Mouse (Mus musculus): Measurements from ENCODE around the gene Snd1. TPM values are rescaled to one million over a fixed set of nuclear protein-coding genes. Genes with fewer than 3 reads are reported as not detected.

Snd1 gene
- polyA plus RNA-seq, 1 experiment from 2014 or later: 113 TPM

DNA sequence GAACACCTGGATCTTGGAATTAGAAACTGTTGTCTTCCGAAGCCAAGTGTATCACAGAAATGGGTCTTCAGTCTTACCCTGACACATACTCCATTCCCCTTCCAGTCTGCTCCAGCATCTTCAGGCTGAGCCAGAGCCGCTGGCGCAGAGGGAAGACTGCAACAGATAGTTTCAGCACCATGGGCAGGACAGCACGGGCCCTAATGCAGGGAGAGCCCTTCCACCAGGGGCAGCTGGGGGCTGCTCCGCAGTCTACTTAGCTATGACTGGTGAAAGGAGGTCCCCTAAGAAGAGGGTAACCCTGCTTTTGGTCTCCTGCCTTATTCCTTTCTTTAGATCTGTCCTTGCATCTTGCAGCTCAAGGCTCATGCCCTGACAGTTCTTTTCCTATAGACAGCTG lies 24.5 kb upstream of the Snd1 start:
- WGBS: 11% methylated on average over 5 of the region's 5 CpGs
- no peak for ATAC-seq (ENCODE audit: insufficient number of reproducible peaks, insufficient read depth, low FRiP score, low read depth)
- no peak overlapping the region for H3K27ac ChIP-seq (ENCODE audit: low read length)

DNA sequence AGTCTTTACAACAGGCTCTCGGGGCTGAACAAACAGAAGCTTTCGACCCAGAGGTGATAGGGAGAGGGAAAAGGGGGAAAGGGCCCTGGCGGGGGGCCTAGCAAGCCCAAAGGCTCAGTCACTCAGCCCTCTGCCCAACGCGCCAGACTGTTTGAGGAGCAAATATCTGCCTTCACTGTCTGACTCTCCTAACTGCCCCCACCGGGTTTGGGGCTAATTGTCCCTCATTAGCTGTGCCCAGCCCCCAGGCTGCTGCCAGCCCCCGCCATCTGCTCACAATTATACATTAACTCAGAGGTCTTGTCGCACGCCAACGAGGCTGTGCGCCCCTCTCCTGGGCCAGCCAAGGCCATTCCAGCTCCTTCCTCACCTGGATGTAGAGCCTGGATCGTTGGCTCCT lies 24.0 kb upstream of the Snd1 start:
- WGBS: 2% methylated on average over 12 of the region's 12 CpGs
- Histone ChIP-seq H3K4me3 (ENCODE audit: low read depth, low read length) (no peak overlapping the region), H3K4me1 (ENCODE audit: control insufficient read depth, insufficient read depth, low read length) (no peaks in the 10 kb centered on the region), H3K9me3 (ENCODE audit: control insufficient read depth, low read depth, low read length) (no peaks in the 10 kb centered on the region), H3K4me2 (replicated peaks; ENCODE audit: low read depth, low read length) (no peak overlapping the region), H3K27me3 (ENCODE audit: control insufficient read depth, insufficient read depth, low read length) (peaks cover 20% of the 10 kb centered on the region), H3K36me3 (ENCODE audit: control insufficient read depth, insufficient read depth, low read length) (no peaks in the 10 kb centered on the region), H3K27ac (ENCODE audit: low read length) (no peak overlapping the region), H3K9ac (replicated peaks; ENCODE audit: low read depth, low read length) (no peak overlapping the region)
- no peak for ATAC-seq (ENCODE audit: insufficient number of reproducible peaks, insufficient read depth, low FRiP score, low read depth)

More for the DNA sequence above, 24.5 kb upstream of the Snd1 start:
- H3K9me3 ChIP-seq (ENCODE audit: control insufficient read depth, low read depth, low read length): no peaks in the 10 kb centered on the region
- no peaks in the 10 kb centered on the region for H3K4me1 ChIP-seq (ENCODE audit: control insufficient read depth, insufficient read depth, low read length)
- no peak overlapping the region for H3K4me3 ChIP-seq (ENCODE audit: low read depth, low read length)
- no peak overlapping the region for H3K4me2 ChIP-seq (replicated peaks; ENCODE audit: low read depth, low read length)
- no peaks in the 10 kb centered on the region for H3K36me3 ChIP-seq (ENCODE audit: control insufficient read depth, insufficient read depth, low read length)
- H3K9ac ChIP-seq (replicated peaks; ENCODE audit: low read depth, low read length): no peak overlapping the region
- H3K27me3 ChIP-seq (ENCODE audit: control insufficient read depth, insufficient read depth, low read length): peaks cover 20% of the 10 kb centered on the region

DNA sequence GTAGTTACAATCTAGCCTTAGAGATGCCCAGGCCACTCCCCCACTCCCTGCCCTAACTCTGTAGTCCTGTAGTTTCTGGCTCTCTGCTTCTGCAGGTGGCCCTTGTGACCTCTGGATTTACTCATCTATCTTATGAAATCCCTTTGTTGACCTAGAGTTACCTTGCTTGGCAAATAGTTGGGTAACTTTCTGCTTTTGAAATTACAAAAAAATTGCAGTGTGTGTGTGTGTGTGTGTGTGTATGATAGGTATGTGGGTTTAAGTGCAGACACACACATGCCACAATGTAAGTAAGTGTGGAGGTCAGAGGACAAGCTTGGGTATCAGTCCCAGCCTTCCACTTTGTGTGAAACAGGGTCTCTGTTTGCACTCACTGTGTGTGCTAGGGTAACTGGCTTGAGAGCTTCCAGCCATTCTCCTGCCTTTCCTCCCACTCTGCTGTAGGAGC lies 15.7 kb upstream of the Snd1 start:
- H3K4me2 ChIP-seq (replicated peaks; ENCODE audit: low read depth, low read length): no peak overlapping the region
- H3K27ac ChIP-seq (ENCODE audit: low read length): no peak overlapping the region
- no peaks in the 10 kb centered on the region for H3K9me3 ChIP-seq (ENCODE audit: control insufficient read depth, low read depth, low read length)
- H3K4me3 ChIP-seq (ENCODE audit: low read depth, low read length): no peak overlapping the region
- no peak overlapping the region for H3K9ac ChIP-seq (replicated peaks; ENCODE audit: low read depth, low read length)
- no peaks in the 10 kb centered on the region for H3K27me3 ChIP-seq (ENCODE audit: control insufficient read depth, insufficient read depth, low read length)
- no peak for ATAC-seq (ENCODE audit: insufficient number of reproducible peaks, insufficient read depth, low FRiP score, low read depth)
- no peaks in the 10 kb centered on the region for H3K36me3 ChIP-seq (ENCODE audit: control insufficient read depth, insufficient read depth, low read length)
- no peaks in the 10 kb centered on the region for H3K4me1 ChIP-seq (ENCODE audit: control insufficient read depth, insufficient read depth, low read length)

DNA sequence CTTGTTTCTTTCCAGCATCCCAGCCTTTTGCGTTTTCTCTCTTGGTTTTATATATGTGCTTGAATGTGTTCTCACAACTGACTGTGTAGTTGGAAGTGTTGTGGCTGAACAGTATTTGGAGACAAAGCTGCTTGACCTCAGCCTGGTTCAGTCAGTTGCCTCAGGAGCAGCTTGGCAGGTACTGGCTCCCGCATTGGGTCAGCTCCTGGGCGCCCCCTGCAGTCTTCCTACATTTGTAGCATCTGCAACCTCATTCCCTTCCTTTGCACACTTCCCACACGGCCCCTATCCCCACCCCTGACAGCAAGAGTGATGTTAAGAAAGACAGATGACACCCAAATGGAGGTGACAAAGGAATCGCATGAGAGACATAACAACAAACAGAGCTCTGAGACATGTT lies 14.4 kb upstream of the Snd1 start:
- no peaks in the 10 kb centered on the region for H3K36me3 ChIP-seq (ENCODE audit: control insufficient read depth, insufficient read depth, low read length)
- WGBS: 3% methylated on average over 5 of the region's 5 CpGs
- ATAC-seq (ENCODE audit: insufficient number of reproducible peaks, insufficient read depth, low FRiP score, low read depth): no peak

DNA sequence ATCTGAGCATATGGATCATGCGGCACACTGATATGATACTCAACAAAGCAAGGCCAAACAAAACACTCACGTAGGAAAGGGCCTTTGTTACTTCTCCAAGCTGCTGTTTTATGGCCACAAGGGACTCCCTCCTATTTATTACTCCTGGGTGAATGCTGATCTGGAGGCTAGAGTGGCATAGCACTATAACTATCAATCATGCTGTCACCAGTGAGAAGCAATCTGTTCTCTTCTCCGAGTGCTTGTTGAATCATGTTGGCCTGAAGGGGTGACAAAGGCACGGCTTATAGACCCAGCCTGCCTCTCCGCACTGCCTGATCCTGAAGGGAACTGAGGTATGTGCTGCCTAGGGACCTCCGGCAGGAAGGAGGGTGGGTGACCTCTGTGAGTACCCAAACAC lies 10.3 kb upstream of the Snd1 start:
- no peak for ATAC-seq (ENCODE audit: insufficient number of reproducible peaks, insufficient read depth, low FRiP score, low read depth)
- H3K4me1 ChIP-seq (ENCODE audit: control insufficient read depth, insufficient read depth, low read length): no peaks in the 10 kb centered on the region
- H3K27me3 ChIP-seq (ENCODE audit: control insufficient read depth, insufficient read depth, low read length): no peaks in the 10 kb centered on the region
- no peaks in the 10 kb centered on the region for H3K9me3 ChIP-seq (ENCODE audit: control insufficient read depth, low read depth, low read length)
- no peak overlapping the region for H3K9ac ChIP-seq (replicated peaks; ENCODE audit: low read depth, low read length)
- no peaks in the 10 kb centered on the region for H3K36me3 ChIP-seq (ENCODE audit: control insufficient read depth, insufficient read depth, low read length)
- WGBS: 16% methylated on average over 6 of the region's 6 CpGs
- no peak overlapping the region for H3K27ac ChIP-seq (ENCODE audit: low read length)
- H3K4me3 ChIP-seq (ENCODE audit: low read depth, low read length): no peak overlapping the region
- H3K4me2 ChIP-seq (replicated peaks; ENCODE audit: low read depth, low read length): no peak overlapping the region

More for the DNA sequence above, 14.4 kb upstream of the Snd1 start:
- Histone ChIP-seq H3K4me2 (replicated peaks; ENCODE audit: low read depth, low read length) (no peak overlapping the region), H3K27ac (ENCODE audit: low read length) (no peak overlapping the region), H3K9me3 (ENCODE audit: control insufficient read depth, low read depth, low read length) (no peaks in the 10 kb centered on the region), H3K9ac (replicated peaks; ENCODE audit: low read depth, low read length) (no peak overlapping the region), H3K4me1 (ENCODE audit: control insufficient read depth, insufficient read depth, low read length) (no peaks in the 10 kb centered on the region), H3K4me3 (ENCODE audit: low read depth, low read length) (no peak overlapping the region), H3K27me3 (ENCODE audit: control insufficient read depth, insufficient read depth, low read length) (no peaks in the 10 kb centered on the region)

DNA sequence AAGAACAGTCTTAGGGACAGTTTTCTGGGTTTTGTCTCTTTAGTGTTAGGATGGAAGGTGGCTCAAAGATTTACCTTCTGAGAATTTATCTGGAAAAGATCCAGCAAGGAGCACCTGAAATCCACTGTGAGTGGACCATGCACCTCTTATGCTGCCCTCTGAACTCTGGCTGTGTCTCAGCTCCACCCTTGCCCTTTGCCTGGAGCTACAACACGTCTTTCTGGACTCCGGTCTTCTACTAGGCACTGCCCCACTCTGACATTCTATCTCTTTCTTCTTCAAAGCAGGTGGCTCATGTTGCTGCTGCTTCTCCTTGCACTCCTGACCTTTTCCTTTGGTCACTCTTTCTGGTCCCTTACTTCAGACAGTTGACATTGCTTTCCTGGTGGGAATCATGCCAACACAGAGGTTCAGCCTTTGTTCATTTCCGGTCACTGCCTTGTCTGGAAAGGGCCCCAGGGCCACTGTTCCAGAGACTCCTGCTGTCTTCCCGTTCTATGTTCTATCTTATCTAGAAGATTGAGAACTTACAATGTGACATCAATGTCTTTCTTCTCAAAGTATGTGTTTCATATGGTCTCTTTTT lies 4.8 kb upstream of the Snd1 start:
- H3K27ac ChIP-seq (ENCODE audit: low read length): no peak overlapping the region
- no peak for ATAC-seq (ENCODE audit: insufficient number of reproducible peaks, insufficient read depth, low FRiP score, low read depth)
- 74% methylated on average over 4 of the region's 4 CpGs for WGBS

DNA sequence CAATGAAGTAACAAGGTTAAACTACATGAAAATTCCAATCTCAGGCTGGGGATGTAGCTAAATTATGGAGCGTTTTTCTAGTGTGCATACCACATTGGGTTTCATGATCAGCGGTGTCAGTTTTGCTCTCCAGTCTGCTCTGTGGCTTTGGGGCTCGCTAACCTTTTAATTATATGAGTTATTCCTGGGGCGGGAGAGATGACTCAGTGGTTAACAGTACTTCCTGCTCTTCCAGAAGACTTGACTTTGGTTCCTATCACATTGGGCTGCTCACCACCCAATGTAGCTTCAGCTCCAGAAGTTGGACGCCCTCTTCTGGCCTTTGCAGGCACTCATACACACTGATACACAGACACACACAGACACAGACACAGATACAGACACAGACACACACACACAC lies 4.3 kb upstream of the Snd1 start:
- no peak for ATAC-seq (ENCODE audit: insufficient number of reproducible peaks, insufficient read depth, low FRiP score, low read depth)
- Histone ChIP-seq H3K36me3 (ENCODE audit: control insufficient read depth, insufficient read depth, low read length) (no peaks in the 10 kb centered on the region), H3K4me2 (replicated peaks; ENCODE audit: low read depth, low read length) (no peak overlapping the region), H3K9ac (replicated peaks; ENCODE audit: low read depth, low read length) (no peak overlapping the region), H3K27me3 (ENCODE audit: control insufficient read depth, insufficient read depth, low read length) (no peaks in the 10 kb centered on the region), H3K27ac (ENCODE audit: low read length) (no peak overlapping the region), H3K4me1 (ENCODE audit: control insufficient read depth, insufficient read depth, low read length) (no peaks in the 10 kb centered on the region), H3K9me3 (ENCODE audit: control insufficient read depth, low read depth, low read length) (no peaks in the 10 kb centered on the region), H3K4me3 (ENCODE audit: low read depth, low read length) (no peak overlapping the region)
- WGBS: 83% methylated on average over 5 of the region's 5 CpGs

More for the DNA sequence above, 4.8 kb upstream of the Snd1 start:
- no peaks in the 10 kb centered on the region for H3K9me3 ChIP-seq (ENCODE audit: control insufficient read depth, low read depth, low read length)
- no peaks in the 10 kb centered on the region for H3K4me1 ChIP-seq (ENCODE audit: control insufficient read depth, insufficient read depth, low read length)
- no peak overlapping the region for H3K4me3 ChIP-seq (ENCODE audit: low read depth, low read length)
- no peaks in the 10 kb centered on the region for H3K27me3 ChIP-seq (ENCODE audit: control insufficient read depth, insufficient read depth, low read length)
- H3K9ac ChIP-seq (replicated peaks; ENCODE audit: low read depth, low read length): no peak overlapping the region
- H3K36me3 ChIP-seq (ENCODE audit: control insufficient read depth, insufficient read depth, low read length): no peaks in the 10 kb centered on the region
- H3K4me2 ChIP-seq (replicated peaks; ENCODE audit: low read depth, low read length): no peak overlapping the region

DNA sequence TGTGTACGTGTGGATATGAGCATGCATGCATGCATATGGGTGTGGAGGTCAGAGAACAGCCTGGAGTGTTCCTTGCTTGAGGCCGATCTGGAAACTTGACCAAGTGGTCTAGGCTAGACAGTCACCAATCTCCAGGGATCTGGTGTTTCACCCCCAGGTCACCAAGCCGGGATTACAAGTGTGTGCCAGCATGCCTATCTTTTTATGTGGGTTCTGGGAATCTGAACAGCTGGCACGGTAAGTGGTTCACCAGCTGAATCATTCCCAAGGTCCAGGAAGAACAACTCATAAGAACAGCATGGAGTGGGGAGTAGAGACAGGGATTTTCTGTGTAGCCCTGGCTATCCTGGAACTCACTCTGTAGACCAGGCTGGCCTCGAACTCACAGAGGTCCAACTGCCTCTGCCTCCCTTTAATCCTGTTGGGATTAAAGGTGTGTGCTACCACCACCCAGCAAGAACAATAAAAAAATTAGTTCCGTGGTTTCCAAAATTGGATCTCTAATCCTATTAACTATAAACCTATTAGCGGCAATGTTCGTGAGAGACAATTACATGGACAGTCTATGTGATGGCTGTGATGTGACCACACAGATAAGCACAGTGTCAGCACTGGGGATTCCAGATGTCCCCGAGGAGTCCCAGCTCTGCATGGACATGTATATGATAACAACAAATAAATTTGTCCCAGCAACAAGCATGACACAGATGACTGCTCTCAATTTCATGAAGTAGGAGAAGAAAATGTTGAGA lies 3.5 kb upstream of the Snd1 start:
- Histone ChIP-seq H3K4me2 (replicated peaks; ENCODE audit: low read depth, low read length) (no peak overlapping the region), H3K36me3 (ENCODE audit: control insufficient read depth, insufficient read depth, low read length) (no peaks in the 10 kb centered on the region), H3K27ac (ENCODE audit: low read length) (no peak overlapping the region), H3K4me1 (ENCODE audit: control insufficient read depth, insufficient read depth, low read length) (no peaks in the 10 kb centered on the region), H3K9me3 (ENCODE audit: control insufficient read depth, low read depth, low read length) (no peaks in the 10 kb centered on the region), H3K9ac (replicated peaks; ENCODE audit: low read depth, low read length) (no peak overlapping the region), H3K4me3 (ENCODE audit: low read depth, low read length) (no peak overlapping the region), H3K27me3 (ENCODE audit: control insufficient read depth, insufficient read depth, low read length) (no peaks in the 10 kb centered on the region)
- no peak for ATAC-seq (ENCODE audit: insufficient number of reproducible peaks, insufficient read depth, low FRiP score, low read depth)
- 84% methylated on average over 9 of the region's 9 CpGs for WGBS

DNA sequence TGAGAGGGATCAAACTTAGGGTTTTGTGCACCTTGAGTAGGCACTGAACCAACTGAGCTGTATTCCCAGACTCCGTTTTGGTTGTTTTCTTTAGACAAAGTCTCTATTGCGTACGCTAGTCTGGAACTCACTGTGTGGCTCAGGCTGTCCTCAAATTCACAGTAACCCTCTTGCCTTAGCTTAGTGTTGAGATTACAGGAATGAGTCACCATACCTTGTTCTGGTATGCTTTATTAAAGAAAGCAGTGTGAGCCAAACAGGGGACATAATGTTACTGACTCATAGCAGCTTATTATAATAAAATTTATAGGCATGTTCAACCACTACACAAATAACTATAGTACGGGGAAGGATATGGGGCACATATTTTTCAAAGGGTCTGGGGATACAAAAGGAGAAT lies 728 bp upstream of the Snd1 start:
- Histone ChIP-seq H3K9me3 (ENCODE audit: control insufficient read depth, low read depth, low read length) (no peaks in the 10 kb centered on the region), H3K27me3 (ENCODE audit: control insufficient read depth, insufficient read depth, low read length) (no peaks in the 10 kb centered on the region), H3K4me2 (replicated peaks; ENCODE audit: low read depth, low read length) (no peak overlapping the region), H3K27ac (ENCODE audit: low read length) (no peak overlapping the region), H3K36me3 (ENCODE audit: control insufficient read depth, insufficient read depth, low read length) (no peaks in the 10 kb centered on the region), H3K4me3 (ENCODE audit: low read depth, low read length) (no peak overlapping the region), H3K4me1 (ENCODE audit: control insufficient read depth, insufficient read depth, low read length) (no peaks in the 10 kb centered on the region), H3K9ac (replicated peaks; ENCODE audit: low read depth, low read length) (no peak overlapping the region)
- WGBS: 86% methylated on average over 4 of the region's 4 CpGs
- ATAC-seq (ENCODE audit: insufficient number of reproducible peaks, insufficient read depth, low FRiP score, low read depth): no peak
